Mouse (Mus musculus) MEL-GATA-1-ER (cell line): ENCODE measurements around the gene AC140267.1.

Experiments used
- DNase-seq: peaks from one replicate; pipeline ENCODE4 v3.0.0-alpha.2; 2012; ENCODE audit warnings: low read depth; ENCODE audit errors: extremely low read depth

The AC140267.1 gene

DNA sequence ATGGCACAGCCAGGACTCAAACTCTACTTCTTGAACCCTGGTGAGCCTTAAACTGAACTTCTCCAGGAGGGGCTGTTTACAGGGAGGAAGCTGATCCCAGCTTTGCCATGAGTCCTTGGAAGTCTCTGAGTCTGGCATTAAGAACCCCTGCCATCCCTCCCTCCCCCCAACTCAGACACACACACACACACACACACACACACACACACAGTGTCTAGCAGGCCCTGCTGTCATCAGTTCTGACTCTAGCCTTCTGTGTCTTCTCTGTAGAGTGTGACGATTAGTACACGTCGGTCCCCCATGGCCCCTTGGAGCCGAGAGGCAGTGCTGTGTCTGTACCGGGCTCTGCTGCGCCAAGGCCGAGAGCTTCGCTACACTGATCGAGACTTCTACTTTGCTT is at the start of gene AC140267.1:
TSS of gene AC140267.1 (plus strand) at position 301 of the 400 bp plus-strand sequence.
- no peak for DNase-seq

- DNase-seq = no peak
These were observed 46.7 kb upstream of the AC140267.1 start for GRCm38 (mm10) chr15:80188927-80189326.

GRCm38 (mm10) chr15:80190075-80190474 is 45.6 kb upstream of the AC140267.1 start:
- DNase-seq = no peak

DNA sequence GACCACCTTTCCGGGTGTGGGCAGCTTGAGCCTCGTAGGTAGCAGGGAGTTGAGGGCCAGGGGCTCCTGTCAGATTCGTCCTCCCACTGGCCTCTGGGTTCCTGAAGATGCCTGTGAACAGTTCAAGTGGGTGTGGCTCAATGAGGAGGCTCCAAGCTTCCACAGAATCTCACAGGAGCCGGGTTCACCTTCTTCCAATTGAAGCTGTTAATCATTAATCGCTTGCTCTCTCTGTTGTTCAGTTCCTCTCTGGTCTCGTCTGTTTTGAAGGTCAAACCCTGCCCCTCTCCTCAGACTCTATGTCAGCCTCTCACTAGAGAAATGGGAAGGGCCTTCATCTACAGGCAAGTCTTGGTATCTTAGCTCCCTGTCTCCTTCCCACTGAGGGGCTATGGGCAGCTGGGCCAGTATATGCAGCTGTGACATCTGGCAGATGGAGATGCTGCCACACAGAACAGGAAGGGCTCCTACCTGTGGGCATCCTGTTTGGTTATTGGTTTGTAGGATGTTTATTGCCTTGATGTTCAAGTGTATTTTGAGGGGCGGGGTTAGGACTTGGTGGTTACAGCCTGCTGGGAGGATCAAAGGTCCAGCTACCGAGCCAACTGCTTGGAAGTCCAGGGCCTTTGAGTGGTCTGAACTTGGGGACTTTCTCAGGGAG is 43.9 kb upstream of the AC140267.1 start:
- no peak for DNase-seq

- DNase-seq = no peak
These were observed 43.4 kb upstream of the AC140267.1 start for GRCm38 (mm10) chr15:80192246-80192585.

DNA sequence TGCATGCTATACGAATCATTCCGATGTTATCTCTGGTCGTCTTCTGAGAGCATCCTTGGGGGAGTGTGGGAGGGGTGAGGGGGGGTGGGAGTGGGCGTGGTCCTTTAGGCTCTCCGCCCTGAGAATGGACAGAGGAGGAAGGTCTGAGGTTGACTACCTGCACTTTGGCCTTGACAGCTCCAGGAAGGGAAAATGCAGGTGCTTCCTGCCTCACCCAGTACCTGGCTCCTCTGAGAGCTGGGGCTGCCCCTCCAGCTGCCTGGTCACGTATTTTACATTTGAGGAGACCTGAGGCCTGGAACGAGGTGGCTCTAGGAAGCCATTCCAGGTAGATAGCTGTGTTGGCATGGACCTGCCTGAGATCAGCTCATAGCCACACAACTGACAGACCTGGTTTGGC is 42.8 kb upstream of the AC140267.1 start:
- DNase-seq = no peak

GRCm38 (mm10) chr15:80199556-80199955 is 36.1 kb upstream of the AC140267.1 start:
- DNase-seq = no peak

GRCm38 (mm10) chr15:80202111-80202775 is 33.4 kb upstream of the AC140267.1 start:
- no peak for DNase-seq

GRCm38 (mm10) chr15:80203406-80203805 is 32.2 kb upstream of the AC140267.1 start:
- DNase-seq = peak; percentile 12

GRCm38 (mm10) chr15:80206057-80206565 is 29.5 kb upstream of the AC140267.1 start:
- no peak for DNase-seq

- DNase-seq = no peak
These were observed 27.2 kb upstream of the AC140267.1 start for GRCm38 (mm10) chr15:80208446-80208845.

DNA sequence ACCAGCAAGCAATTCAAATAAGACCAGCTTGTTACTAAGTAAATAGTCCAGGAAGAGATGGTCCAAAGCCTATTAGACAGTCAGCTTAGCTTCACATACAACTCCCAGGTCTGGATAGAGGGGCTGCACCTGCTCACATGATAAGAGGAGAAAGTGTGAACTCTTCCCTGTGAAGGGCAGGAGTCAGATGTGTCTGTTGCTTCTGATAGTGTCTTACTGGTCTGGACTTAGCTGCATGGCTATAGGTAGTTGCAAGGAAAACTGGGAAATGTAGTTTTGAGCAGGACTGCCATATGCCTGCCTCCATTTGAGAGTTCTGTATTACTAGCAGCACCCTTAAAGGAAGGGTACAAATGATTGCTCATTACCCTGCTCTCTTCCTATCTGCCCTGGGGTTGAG is 21.9 kb upstream of the AC140267.1 start:
- no peak for DNase-seq

DNA sequence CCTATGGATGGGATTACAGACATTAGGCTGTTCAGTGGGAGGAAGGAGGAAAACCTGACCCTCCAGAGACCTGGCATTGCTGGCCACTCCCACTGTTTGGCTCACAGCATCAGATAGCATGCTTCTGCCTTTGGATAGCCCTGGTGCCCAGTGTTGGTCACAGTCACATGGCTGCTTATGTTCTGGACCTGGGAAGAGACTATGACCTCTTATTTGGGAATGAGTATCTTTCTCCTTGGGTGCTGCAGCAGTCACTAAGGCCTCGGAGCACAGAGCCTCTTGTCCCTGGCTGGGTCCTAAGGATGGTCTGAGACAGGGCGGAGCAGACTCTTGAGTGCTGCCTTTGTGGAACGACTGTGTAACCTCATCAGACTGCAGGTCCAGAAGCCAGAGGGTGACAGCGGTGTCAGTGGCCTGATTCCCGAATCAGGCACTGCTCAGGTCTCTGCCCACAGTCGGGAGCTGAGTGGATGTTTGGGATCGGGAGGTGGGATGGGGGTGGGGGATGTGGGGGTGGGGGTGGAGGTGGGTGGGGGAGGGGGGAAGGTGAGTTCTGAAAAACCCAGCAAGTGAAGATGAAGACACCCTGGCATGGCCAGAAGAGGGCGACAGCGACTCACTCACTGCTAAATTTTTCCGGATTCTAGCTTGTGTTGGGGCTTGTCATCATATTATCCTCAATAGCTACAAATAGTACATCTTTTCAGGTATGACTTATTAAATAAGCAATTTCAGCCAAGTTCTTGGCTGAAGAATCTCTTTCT is 19.7 kb upstream of the AC140267.1 start:
- no peak for DNase-seq

GRCm38 (mm10) chr15:80216480-80216820 is 19.2 kb upstream of the AC140267.1 start:
- DNase-seq = no peak

- DNase-seq = no peak
These were observed 18.2 kb upstream of the AC140267.1 start for GRCm38 (mm10) chr15:80217476-80217875.

DNA sequence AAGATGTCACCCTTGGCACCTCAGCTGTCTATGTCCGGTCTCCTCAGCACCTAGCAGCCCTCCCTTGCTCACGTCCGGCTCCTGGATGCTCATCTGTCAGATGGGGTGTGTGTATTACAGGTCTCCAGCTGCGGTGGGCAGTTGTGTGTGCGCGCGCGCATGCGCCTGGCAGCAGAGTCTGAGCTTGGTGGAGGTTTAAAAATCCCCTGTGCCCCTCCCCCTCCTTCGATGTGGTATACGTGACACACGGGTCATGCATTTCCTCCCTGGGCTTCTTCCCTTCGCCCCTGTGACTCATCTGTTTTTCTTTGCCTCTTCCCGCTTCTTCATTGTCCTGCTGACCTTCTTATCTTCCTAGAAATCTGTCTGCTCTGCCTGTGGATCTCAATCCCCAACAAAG is 16.4 kb upstream of the AC140267.1 start:
- no peak for DNase-seq

DNA sequence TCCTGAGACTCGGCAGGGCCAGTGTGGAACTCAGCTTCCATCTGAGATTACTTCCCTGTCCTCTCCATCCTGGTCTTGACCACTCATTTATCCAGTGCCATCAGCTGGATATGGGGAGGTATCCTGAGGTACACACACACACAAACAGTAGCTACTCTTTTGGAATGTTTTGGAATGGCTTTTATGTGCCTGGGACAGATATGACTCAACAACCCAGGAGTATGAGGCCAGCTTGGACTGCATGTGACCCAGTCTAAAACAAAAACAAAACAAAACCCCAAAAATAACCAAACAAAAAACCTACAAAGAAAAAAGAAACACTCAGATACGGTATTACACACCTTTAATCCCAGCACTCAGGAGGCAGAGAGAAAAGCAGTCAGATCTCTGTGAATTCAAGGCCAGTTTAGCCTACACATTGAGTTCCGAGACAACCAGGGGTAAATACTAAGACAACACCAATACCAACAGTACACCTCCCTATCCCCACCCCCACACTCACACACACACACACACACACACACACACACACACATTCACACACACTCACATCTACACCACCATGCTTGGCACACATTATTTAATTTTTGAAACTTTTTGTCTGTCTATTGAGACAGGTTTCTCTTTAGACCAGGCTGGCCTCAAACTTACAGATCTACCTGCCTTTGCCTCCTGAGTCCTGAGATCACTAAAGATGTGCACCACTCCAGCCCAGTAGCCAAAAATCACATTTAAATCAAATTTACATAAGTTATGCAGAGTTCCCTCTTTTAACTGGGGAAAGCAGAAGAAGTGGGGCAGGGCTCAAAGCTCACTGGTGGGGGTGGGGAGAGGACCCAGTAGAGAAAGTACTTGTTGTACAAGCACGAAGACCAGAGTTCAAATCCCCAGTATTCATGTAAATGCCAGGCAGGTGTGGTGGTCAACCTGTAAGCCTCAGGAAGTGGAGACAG is 15.7 kb upstream of the AC140267.1 start:
- no peak for DNase-seq

- no peak for DNase-seq
These were observed 14.6 kb upstream of the AC140267.1 start for GRCm38 (mm10) chr15:80221031-80221430.

GRCm38 (mm10) chr15:80223751-80224150 is 11.9 kb upstream of the AC140267.1 start:
- DNase-seq = no peak

- DNase-seq = peak; percentile 52
These were observed 10.4 kb upstream of the AC140267.1 start for GRCm38 (mm10) chr15:80225208-80225607.

- peak; percentile 52 for DNase-seq
These were observed 9.8 kb upstream of the AC140267.1 start for GRCm38 (mm10) chr15:80225796-80226195.
